Mouse (Mus musculus): Measurements from ENCODE around the gene Bcl2l13.
"Not testable (repeated sequence)": the region's sequence is repeated elsewhere in the genome, so short reads cannot be mapped to it uniquely, and the experiment has no call there.

The Bcl2l13 gene

DNA sequence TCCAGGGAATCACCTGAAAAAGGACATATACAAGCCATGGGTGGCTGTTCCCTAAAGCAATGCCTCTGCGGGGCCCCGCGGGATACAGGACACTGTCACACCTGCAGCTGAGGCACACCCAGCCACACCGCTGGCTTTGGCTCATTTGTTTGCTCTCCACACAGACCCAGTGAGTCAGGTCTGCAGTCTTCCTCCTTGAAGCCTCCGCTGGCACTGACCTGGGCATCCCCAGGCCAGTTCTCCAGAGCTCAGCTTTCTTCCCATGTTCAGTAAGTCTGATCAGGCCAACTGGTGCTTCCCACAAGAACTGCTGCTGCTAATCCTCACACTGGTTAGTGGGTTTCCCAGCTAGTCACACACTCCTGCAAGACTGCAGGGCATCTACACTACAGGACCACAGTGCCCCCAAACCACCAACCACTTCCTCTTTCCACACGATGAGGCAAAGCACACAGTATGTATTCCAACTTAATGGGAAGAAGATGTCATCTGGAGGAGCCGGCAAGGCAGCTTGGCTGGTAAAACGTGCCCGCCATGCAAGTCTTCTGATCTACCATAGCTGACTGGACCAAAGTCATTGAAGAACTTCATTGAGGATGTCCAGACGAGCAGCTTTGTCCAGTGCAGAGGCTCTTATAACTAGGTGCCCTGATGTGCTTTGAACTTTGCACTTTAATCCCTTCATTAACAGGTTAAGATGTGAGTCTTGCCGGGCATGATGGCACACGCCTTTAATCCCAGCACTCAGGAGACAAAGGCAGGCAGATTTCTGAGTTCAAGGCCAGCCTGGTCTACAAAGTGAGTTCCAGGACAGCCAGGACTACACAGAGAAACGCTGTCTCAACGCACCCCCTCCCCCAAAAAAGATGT, 66.0 kb downstream of the Bcl2l13 start:
- ATAC-seq (ENCODE audit: low TSS enrichment): no peak

DNA sequence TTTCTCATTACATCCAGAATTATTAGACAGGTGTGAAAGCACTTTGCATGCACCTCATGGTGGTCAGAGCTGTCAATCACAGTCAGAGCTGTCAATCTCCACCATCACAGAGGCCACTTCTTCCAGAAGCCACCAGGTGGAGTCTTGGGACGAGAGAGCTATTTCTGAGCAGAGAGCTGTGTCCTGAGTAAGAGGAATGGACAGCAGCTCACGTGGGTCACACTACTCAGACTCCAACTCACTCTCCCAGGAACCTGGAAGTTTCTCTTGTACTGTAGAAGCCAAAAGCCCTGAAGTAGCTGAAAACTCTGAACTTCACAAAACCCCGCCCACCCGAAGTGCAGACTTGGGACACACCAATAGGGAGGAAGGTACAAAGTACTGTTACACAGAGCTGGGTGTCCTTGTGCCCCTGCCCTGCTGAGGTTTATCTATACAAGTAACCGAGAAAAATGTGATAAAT, 67.5 kb downstream of the Bcl2l13 start:
- ATAC-seq (ENCODE audit: low TSS enrichment): peak; percentile 51; the same call in 1 of the 2 replicates

DNA sequence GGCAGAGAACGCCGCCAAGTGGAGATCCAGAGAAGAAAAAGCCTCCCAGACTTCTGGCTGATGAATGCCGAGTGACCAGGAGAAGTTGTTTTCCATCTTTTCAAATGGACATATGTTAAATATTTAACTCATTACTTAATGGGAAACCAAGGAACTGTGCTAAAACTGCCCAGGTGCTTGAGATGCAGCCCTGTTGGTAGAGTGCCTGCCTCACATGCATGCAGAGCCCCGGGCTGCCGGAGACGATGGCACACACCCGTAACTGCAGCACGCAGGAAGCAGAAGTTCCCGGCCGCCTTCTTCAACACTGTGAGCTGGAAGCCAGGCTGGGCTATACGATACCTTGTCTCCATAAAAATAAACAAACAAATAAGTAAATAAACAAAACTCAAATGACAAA, 67.9 kb downstream of the Bcl2l13 start:
- ATAC-seq (ENCODE audit: low TSS enrichment): no peak

DNA sequence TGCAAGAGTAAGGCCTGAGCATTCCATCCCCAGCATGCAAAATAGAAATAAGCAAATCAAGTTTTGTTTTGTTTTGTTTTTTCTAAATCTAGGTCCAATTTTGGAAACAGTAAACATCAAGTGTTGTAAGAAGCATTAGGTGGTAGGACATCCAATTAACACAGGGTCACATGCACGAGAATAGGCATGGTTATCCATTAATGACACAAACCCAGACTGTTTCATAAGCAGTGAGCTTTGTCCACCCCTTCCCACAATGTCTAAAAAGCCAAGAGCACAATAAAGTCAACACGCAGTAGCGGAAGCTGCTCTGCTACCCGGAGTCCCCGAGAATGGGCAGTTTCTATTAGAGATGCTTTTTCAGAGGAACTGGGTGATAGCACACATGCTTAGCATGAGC, 69.1 kb downstream of the Bcl2l13 start:
- no peak for ATAC-seq (ENCODE audit: low TSS enrichment)

DNA sequence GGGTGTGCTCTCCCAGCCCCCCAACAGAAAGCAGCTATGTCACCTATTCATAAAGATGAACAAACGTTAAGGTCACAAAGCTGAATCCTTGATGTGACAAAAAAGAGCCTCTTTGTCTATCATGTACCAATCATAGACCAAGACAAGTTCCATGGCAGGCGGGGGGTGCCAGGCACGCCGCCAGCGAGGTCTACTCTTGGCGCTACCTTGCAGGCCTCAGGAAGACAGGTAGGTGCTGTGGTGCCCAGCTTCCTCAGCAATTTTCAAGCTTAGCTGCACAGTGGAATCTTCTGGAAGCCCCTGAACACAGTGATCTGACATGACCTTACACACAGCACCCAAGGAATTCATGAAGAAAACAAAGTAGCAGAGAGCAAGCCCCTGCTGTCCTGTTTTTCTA, 70.5 kb downstream of the Bcl2l13 start:
- no peak for ATAC-seq (ENCODE audit: low TSS enrichment)

DNA sequence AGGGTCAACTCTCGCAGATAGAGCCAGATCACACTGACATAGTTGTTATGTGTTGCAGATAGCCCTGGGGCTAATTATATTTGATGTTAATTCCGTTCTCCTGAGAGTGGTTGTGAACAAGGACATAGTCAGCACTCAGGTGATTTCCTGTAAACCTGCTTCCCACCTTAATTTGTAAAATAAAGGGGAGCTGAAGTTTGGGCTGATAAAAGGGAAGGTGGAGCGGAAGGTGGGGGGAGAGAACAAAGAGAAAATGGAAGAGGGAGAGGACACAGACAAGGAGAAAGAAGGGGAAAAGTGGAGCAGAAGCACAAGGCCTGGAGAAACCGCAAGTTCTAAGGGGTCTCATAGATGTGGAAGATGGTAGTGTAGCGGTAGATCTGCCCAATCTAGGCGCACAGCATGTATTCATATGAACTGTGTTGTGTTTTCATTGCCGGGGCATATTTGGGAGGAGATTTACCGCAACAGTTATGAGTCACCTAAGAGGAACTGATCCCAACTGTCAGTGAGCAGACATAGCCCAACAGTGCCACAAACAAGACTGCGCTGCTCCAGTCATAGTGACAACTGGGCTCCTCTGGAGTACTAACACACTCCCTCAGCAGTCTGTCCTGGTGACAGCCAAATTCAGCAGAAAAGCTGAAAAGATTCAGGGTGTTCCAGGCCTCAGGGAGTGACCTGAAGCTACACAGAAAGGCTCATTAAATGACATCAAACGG, 72.0 kb downstream of the Bcl2l13 start:
- ATAC-seq (ENCODE audit: low TSS enrichment): not testable (repeated sequence)

DNA sequence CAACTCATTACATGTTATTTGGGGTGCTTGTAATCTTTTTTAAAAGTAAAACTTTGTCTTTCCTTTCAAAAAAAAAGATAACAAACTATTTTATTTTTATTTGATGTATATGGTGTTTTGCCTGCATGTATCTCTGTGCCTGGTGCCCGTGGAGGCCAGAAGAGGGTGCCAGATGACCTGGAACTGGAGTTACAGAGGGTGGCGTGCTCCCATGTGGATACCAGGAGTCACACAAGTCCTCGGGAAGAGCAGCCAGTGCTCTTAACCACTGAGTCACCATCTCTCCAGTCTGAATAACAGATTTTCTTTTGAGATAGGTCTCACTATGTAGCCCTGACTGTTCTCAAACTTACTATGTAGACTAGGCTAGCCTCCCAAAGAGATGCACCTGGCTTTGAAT, 73.5 kb downstream of the Bcl2l13 start:
- ATAC-seq (ENCODE audit: low TSS enrichment): no peak

DNA sequence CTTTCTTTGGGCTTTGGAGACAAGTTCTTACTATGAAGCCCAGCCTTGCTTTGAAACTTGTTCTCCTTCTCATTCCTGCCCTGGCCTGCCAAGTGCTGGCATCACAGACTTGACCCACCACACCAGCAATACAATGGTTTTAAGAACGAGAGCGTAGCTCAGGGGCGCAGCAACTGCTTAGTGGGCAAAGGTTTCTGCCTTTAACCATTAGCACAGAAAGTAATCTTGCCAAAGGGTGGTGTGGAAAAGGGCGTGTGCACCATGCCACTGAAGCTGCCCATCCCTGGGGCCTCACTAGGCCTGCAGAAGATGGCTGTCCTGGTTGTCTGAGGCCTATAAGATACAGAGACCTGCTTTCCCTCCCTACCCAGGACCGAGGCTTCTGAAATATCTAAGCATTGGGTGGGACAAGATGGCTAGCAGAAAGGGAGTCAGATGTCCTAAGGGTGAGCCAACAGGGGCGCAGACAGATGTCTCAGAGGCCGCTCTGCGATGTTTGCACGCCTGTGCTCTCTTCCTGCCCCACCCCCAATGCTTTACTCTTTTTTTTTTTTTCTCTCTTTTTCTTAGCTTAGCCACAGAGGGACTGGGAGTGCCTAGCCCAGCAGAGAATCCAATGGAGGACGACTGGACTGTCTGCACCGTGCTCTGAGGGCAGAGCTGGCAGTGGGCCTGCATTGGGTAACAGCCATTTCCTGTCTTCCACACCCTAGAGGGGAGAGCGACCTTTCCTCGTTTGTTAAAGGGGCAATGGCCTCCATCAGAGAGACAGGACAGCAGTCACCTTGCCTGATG, 75.4 kb downstream of the Bcl2l13 start:
- ATAC-seq (ENCODE audit: low TSS enrichment): no peak

DNA sequence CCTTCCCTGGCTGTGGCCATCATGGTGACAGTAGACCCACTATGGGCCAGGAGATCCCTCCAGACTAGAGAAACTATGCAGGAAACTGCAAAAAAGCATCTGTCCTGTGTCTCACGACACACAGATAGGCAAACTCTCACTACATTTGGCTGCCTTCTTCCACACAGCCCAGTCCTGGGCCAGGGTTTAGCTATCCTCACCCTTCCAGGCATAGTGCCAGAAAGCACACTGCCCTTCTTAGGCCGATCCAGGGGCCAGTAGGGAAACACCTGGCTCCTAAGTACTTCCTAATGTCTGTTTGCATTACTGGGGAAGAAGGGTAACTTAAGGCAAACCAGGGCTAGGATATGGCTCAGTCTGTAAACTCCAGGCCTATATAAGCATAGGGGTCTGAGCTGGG, 76.9 kb downstream of the Bcl2l13 start:
- no peak for ATAC-seq (ENCODE audit: low TSS enrichment)

DNA sequence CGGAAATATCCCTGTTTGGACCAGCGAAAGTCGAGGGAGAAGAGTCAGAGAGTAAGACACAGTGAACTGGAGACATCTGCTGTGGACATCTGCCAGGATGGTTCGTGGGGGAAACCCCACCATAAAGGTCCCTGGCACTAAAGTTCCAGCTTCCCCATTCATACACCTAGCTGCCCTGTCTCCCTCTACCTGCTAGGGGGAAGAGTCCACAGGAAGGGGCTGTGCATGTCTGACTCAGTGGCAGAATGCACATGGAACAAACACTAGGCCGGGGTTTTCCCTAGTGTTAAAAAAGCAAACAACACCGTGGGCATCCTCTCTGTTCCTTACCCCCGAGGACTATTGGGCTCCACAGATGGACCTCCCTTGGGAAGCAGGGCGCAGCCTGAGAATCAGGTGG, 77.8 kb downstream of the Bcl2l13 start:
- ATAC-seq (ENCODE audit: low TSS enrichment): no peak

DNA sequence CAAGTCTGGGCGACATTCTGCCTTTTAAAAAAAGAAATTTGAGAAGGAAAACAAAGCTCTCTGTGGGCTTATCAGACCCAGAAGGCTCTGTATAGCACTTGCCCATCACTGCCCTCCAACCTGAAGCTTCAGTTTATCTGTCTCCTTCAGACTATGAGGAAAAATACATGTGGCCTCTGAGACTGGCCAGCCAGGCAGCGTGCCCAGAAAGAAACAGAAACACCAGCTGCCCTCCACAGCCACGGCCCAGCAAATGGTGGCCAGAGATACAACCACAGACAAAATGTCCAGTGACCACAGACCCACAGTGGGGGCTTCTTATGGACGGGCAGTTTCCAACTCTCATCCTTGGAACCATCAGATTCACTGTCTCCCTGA, 78.5 kb downstream of the Bcl2l13 start:
- ATAC-seq (ENCODE audit: low TSS enrichment): no peak

DNA sequence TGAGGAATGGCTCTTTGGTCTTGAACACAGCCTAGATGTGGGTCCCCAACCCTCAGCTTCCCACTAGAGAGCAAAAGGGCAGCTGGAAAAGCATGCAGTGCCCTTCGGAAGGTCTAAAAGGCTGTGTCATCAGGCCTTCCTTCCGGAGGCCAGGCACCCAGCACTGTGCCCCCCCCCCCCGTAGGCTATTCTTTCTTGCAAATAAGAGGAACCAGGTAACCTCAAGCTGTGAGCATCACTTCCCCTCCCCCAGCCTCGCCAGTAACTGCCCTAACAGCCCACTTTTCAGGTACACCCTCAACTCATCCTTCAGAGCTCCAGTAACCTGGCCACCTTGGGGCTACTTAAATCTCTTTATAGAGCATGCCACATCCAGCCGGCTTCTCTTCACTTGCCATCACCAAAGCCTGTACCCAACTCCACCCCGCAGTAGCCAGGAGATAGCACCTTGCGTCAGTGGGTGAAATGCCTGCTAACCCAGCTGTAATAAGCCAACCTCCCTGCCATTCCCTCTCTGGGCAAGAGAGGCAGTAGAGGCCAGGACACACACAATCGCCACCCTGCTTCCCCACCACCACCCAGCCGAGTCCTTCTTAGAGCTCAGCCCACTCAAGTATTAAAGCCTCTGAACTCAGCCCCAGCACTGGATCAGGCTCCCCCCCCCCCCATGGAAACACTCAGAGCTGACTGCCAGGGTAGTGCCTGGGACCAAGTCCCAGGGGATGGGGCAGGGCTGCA, 79.1 kb downstream of the Bcl2l13 start:
- ATAC-seq (ENCODE audit: low TSS enrichment): peak; percentile 62

DNA sequence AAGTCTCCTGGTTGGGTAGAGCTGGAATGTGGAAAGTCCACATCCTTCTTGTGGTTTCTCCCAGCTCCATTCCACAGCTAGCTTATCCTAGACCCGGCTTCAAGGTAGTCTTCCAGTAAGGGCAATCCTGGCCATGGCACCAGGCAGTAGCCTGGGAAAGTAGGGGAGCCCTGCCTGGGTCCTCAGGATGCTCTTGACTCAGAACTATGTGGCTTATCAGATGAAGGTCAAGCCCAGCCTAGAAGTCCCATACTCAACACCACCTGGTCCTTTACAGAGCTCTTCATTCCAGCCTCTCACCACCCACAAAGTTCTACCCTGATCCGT, 79.6 kb downstream of the Bcl2l13 start:
- no peak for ATAC-seq (ENCODE audit: low TSS enrichment)

DNA sequence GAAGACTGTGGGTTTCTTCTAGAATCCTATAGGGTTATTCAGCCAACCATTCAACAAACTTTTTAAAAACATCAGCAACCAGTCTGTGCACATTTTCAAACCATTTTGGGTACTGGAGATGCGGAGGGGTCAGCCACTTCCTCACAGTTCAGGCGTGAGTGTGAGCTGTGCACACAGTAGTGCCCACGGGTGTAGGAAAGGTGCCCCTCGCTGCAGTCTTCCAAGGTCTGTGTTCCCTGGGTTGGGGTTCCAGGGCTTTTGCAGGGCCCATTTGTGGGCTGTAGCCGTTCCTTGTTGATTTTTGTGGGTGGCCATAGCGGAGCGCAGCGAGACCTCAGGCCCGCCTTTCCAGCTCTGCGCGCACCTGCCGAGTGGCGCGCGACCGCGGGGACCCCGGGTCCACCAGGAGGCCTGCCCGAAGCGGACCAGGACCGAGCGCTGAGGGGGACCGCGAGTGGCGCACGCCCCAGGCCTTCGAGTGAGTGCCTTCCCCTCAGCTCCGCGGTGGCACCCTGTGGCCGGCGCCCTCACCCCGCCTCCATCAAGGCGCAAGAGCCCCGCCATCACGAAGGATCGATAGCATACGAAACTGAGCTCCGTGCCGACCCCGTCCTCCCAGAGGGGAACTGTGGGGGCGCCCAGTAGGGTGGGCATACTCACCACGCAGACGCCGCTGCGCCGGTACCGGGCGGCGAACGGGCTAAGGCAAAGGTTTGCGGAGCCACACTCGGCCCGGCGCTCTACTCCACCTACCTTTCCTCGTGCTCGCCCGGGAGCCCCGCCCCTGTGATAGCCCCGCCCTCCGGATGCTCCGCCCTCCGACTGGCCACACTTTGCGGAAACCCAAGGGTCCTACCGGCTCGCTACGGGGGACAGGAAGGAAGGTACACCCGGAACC, 80.3 kb downstream of the Bcl2l13 start, which contains the start of gene Bid:
Gene Bid, minus strand, starts transcription at position 780 of the 898 bp plus-strand sequence.
- peak; percentile 91 for ATAC-seq (ENCODE audit: low TSS enrichment)

DNA sequence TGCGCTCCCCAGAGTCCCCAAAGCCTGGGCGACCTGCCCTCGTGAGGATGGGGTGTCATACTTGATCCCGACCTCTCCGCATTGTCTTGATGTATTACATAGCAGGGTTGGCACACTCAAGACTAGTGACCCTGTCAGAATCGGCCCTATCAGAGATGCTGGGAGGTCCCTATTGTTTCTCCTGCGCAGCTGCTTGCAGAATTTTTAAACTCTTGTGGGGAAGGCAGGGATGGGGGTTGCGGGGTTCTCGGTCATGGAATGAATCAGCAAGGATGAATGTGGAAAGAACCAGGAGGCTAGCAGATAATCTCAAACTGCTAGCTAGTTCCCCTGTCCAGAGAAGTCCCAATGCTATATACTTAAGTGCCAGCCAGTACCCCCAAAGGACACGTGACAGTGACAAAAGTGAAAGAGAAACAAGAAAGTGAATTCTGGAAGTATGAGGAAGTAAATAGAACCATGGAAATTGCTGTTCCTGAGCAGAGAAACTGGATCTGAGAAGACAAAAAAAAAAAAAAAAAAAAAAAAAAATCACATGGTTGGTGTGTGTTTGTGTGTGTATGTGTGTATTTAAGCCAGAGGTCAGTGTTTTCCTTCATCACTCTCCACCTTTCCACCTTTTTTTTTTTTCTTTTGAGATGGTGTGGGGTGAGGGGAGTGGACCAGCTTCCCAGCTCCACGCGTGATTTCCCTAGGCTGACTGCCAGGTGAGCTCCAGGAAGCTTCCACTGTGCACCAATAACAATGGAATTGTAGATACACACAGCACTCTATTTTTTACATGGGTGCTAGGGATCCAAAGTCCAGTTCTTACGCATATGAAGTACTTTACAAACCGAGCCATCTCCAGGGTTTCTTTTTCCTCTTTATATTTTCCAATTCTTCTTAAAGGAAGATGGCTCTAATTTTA, 81.2 kb downstream of the Bcl2l13 start:
- peak; percentile 26; the same call in 1 of the 2 replicates for ATAC-seq (ENCODE audit: low TSS enrichment)

DNA sequence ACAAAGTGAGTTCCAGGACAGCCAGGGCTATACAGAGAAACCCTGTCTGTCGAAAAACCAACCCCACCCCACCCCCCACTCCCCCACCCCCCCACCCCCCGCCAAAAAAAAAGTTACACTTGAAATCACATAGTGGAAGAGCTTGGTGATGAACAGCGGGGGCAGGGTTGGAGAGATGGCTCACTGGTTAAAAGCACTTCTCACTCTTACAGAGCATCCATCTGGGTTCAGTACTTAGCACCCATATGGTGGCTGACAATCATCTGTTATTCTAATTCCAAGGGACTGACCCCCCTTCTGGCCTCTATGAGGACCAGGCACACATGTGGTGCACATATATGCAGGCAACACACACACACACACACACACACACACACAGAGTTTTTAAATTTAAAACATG, 82.0 kb downstream of the Bcl2l13 start:
- ATAC-seq (ENCODE audit: low TSS enrichment): no peak

DNA sequence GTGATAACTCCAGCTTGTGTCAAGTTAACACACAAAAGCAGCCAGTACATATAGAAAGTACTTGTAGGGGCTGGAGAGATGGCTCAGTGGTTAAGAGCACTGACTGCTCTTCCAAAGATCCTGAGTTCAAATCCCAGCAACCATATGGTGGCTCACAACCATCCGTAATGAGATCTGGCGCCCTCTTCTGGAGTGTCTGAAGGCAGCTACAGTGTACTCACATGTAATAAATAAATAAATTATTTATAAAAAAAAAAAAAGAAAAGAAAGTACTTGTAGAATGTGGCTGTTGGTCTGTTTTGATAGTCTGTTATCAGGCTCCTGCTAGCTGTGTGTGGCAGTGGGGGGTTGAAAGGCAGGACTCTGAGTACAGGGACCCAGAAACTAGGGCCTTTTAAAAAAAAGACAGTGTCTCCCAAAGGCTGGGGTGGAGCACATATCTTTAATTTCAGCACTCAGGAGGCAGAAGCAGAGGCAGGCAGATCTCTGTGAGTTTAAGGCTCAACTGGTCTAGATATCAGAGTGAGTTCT, 88.8 kb downstream of the Bcl2l13 start:
- ATAC-seq (ENCODE audit: low TSS enrichment): not testable (repeated sequence)

DNA sequence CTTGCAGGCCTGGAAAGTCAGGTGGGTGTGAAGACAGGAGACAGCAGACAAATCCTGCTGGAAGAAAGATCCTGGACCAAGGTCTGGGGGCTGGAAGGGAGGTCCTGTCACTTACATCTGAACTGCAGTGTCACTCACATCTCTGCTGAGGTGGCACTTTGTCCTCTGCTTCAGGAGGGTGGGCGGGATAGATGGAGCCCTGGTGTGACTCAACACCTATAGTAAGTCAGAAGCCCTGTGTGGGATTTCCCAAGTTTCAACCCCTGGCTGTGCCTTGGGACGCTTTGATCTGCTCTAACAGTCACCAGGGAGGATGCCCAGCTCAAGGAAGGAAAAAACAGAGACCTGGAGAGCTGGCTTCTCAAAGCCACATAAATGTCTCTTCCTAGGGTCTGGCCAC, 90.9 kb downstream of the Bcl2l13 start:
- ATAC-seq (ENCODE audit: low TSS enrichment): peak; percentile 41; the same call in 1 of the 2 replicates

DNA sequence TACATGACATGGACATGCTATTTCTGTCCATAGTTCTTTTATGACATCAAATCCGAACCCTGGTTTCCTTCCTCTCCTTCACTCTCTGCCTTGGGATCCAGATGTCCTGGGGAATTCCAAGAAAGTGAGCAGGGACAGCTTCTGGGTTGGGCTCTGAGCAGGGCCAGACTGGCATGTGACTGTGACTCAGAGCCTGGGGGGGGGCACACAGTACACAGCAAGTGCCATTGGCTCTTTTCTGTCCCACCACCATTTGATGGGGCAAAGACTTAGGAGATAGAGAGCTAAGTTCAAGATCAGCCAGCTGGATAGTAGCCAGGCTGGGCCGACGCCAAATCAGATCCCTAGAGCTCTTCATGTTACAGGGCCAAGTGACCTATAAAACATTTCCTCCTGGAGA, 91.8 kb downstream of the Bcl2l13 start:
- ATAC-seq (ENCODE audit: low TSS enrichment): peak; percentile 29; the same call in 1 of the 2 replicates

Data from frontal cortex, adult (tissue).